Mouse (Mus musculus): ENCODE data around the gene Pam. TPM values are rescaled to one million over a fixed set of nuclear protein-coding genes. Genes with fewer than 3 reads are reported as not detected.

The Pam gene
- polyA plus RNA-seq, 1 experiment, result 67.3 TPM

DNA sequence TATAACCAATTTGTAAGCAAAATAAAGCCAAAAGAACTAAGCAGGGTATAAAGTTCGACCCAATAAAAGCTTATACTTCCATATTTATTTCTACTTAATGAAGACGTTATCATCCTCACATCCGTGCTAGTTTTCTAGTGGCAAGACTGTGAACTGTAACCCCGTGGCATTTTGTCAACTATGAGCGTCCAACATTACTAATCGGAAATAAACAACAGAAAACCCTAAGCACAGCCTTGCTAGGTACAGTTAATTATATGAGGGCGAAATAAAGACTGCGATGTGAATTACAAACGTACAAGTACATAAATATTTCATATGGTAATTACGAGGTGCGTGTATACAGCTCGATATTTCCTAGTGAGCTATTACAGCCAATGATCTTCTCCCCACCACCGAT is 119.4 kb downstream of the Pam start:
- Histone ChIP-seq H3K4me3 (ENCODE audit: control insufficient read depth, insufficient read depth, low read length) (no peak overlapping the region), H3K4me1 (replicated peaks; ENCODE audit: control insufficient read depth, insufficient read depth, low read length) (no peaks in the 10 kb centered on the region; the same call in 1 of the 2 replicates), H3K36me3 (ENCODE audit: control insufficient read depth, insufficient read depth, low read length) (no peaks in the 10 kb centered on the region), H3K27me3 (ENCODE audit: control insufficient read depth, insufficient read depth, low read length) (peaks cover 5% of the 10 kb centered on the region; the same call in 1 of the 2 replicates), H3K27ac (ENCODE audit: control insufficient read depth, insufficient read depth, low read length) (no peak overlapping the region)
- no peak for TF ChIP-seq POLR2A (IDR thresholded peaks at IDR 0.05; ENCODE audit: control insufficient read depth, extremely low read depth, insufficient read depth, low read length, poor library complexity)
- no peak for DNase-seq
- WGBS, result 90% methylated on average over 13 of the region's 13 CpGs

DNA sequence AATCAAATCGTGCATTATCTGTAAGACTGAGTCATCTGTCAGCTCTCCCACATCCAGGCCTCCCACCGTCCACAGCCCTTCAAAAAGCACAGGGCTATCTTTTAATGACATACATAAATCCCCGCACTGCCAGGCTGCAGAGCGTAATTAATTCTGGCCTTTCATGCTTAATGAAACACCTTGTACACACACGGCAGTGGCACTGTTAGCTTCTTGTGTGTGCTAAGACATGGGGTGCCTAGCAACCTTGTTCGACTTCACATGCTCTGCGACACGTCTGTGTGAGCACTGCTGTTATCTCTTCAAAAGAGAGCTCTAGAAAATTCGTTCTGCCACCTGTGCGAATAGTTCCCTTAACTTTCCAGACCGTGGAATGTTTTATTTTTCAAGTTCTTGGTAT is 120.5 kb downstream of the Pam start:
- Histone ChIP-seq H3K36me3 (ENCODE audit: control insufficient read depth, insufficient read depth, low read length) (no peaks in the 10 kb centered on the region), H3K27ac (ENCODE audit: control insufficient read depth, insufficient read depth, low read length) (no peak overlapping the region), H3K4me1 (replicated peaks; ENCODE audit: control insufficient read depth, insufficient read depth, low read length) (no peaks in the 10 kb centered on the region; the same call in 1 of the 2 replicates), H3K27me3 (ENCODE audit: control insufficient read depth, insufficient read depth, low read length) (peaks cover 5% of the 10 kb centered on the region; the same call in 1 of the 2 replicates), H3K4me3 (ENCODE audit: control insufficient read depth, insufficient read depth, low read length) (no peak overlapping the region)
- TF ChIP-seq POLR2A (IDR thresholded peaks at IDR 0.05; ENCODE audit: control insufficient read depth, extremely low read depth, insufficient read depth, low read length, poor library complexity) (no peak), CTCF (IDR thresholded peaks at IDR 0.05; ENCODE audit: borderline replicate concordance, control insufficient read depth, extremely low read depth, insufficient read depth, low read length, poor library complexity) (no peak)
- no peak for DNase-seq
- 89% methylated on average over 11 of the region's 11 CpGs for WGBS

DNA sequence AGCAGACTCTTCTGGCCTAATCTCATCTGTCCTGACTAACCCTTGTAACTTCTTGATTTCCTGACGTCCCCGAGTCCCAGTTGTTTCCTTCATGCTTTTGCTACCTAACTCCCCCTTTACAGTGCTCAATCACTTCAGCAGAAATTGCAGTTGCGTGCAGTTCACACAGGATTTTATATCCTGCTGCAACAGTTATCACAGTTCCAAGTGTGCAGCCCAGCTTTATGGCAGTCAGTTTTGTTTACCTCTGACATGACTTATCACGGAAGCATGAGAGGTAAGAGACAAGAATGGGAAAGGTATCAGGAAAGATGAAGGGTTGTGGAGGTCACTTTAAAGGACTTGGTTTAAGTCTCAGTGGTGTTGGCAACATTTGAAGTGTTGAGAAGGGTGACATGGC is 125.7 kb downstream of the Pam start:
- 95% methylated on average over 4 of the region's 4 CpGs for WGBS
- DNase-seq, result no peak
- Histone ChIP-seq H3K27me3 (ENCODE audit: control insufficient read depth, insufficient read depth, low read length) (no peaks in the 10 kb centered on the region), H3K36me3 (ENCODE audit: control insufficient read depth, insufficient read depth, low read length) (no peaks in the 10 kb centered on the region), H3K27ac (ENCODE audit: control insufficient read depth, insufficient read depth, low read length) (no peak overlapping the region), H3K4me3 (ENCODE audit: control insufficient read depth, insufficient read depth, low read length) (no peak overlapping the region), H3K4me1 (replicated peaks; ENCODE audit: control insufficient read depth, insufficient read depth, low read length) (no peaks in the 10 kb centered on the region)
- TF ChIP-seq CTCF (IDR thresholded peaks at IDR 0.05; ENCODE audit: borderline replicate concordance, control insufficient read depth, extremely low read depth, insufficient read depth, low read length, poor library complexity), result no peak
- no peak for TF ChIP-seq POLR2A (IDR thresholded peaks at IDR 0.05; ENCODE audit: control insufficient read depth, extremely low read depth, insufficient read depth, low read length, poor library complexity)

DNA sequence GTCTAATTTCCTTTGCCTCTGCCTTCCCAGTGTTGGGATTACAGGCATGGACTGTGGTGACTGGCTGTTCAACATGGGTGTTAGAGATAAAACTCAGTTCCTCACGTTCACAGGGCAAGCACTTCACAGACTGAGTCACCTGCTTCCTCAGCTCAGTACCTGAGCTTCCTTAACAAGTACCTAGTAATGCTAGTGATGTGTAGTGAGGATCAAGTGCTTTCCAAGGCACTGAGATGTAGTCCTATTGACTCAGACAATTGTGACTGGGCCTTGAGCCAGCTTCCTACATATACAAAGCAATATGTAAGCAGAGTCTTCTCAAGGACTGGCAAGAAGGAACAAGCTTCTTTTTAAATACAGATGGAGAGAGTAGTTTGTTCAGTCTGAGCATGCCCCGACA is 131.7 kb downstream of the Pam start:
- Histone ChIP-seq H3K27me3 (ENCODE audit: control insufficient read depth, insufficient read depth, low read length) (no peaks in the 10 kb centered on the region), H3K4me1 (replicated peaks; ENCODE audit: control insufficient read depth, insufficient read depth, low read length) (no peaks in the 10 kb centered on the region; the same call in 1 of the 2 replicates), H3K27ac (ENCODE audit: control insufficient read depth, insufficient read depth, low read length) (no peak overlapping the region), H3K4me3 (ENCODE audit: control insufficient read depth, insufficient read depth, low read length) (no peak overlapping the region), H3K36me3 (ENCODE audit: control insufficient read depth, insufficient read depth, low read length) (no peaks in the 10 kb centered on the region)
- WGBS, result 86% methylated on average over 2 of the region's 2 CpGs
- no peak for TF ChIP-seq CTCF (IDR thresholded peaks at IDR 0.05; ENCODE audit: borderline replicate concordance, control insufficient read depth, extremely low read depth, insufficient read depth, low read length, poor library complexity)
- TF ChIP-seq POLR2A (IDR thresholded peaks at IDR 0.05; ENCODE audit: control insufficient read depth, extremely low read depth, insufficient read depth, low read length, poor library complexity), result no peak
- no peak for DNase-seq

DNA sequence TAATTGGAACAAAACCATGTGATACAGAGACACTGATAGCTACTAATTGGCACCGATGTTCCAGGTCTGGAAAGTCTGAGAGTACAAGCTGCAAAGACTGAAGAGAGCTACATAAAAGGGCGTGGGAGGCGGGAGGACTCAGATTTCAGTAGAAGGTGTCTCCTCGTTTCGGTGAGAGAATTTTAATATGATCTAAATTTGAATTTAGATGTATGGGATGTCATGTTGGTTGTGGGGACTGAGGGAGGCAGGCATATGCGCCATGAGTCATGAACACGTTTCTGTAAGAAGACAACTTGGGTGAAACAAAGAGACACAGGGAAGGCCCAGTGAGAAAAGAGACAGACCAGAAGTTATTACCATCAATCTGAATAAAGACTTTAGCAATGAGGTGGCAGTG is 133.3 kb downstream of the Pam start:
- TF ChIP-seq CTCF (IDR thresholded peaks at IDR 0.05; ENCODE audit: borderline replicate concordance, control insufficient read depth, extremely low read depth, insufficient read depth, low read length, poor library complexity) (no peak), POLR2A (IDR thresholded peaks at IDR 0.05; ENCODE audit: control insufficient read depth, extremely low read depth, insufficient read depth, low read length, poor library complexity) (no peak)
- no peak overlapping the region for H3K27ac ChIP-seq (ENCODE audit: control insufficient read depth, insufficient read depth, low read length)
- DNase-seq, result no peak
- no peak overlapping the region for H3K4me3 ChIP-seq (ENCODE audit: control insufficient read depth, insufficient read depth, low read length)
- H3K4me1 ChIP-seq (replicated peaks; ENCODE audit: control insufficient read depth, insufficient read depth, low read length), result no peaks in the 10 kb centered on the region; the same call in 1 of the 2 replicates
- H3K27me3 ChIP-seq (ENCODE audit: control insufficient read depth, insufficient read depth, low read length), result no peaks in the 10 kb centered on the region
- 96% methylated on average over 7 of the region's 7 CpGs for WGBS
- no peaks in the 10 kb centered on the region for H3K36me3 ChIP-seq (ENCODE audit: control insufficient read depth, insufficient read depth, low read length)

DNA sequence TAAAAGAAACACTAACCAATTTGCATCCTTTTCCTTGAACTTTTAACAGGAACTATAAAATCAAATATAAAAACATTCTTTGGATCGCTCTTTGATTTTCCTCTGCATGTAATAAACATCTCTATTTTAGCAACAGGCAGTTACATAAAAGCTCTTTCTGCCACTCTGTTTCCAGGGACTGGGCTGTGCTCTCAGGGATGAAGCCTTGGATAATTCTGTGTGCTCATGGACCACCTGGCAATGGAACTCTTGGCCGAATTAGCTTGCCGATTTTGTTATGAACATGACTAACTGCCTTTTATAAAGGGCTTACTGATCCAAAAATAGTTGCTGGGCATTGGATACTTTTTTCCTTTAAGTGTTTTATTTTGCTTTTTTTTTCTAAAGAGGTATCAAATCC is 134.8 kb downstream of the Pam start:
- DNase-seq, result no peak
- no peaks in the 10 kb centered on the region for H3K27me3 ChIP-seq (ENCODE audit: control insufficient read depth, insufficient read depth, low read length)
- no peak for TF ChIP-seq CTCF (IDR thresholded peaks at IDR 0.05; ENCODE audit: borderline replicate concordance, control insufficient read depth, extremely low read depth, insufficient read depth, low read length, poor library complexity)
- TF ChIP-seq POLR2A (IDR thresholded peaks at IDR 0.05; ENCODE audit: control insufficient read depth, extremely low read depth, insufficient read depth, low read length, poor library complexity), result no peak
- H3K4me3 ChIP-seq (ENCODE audit: control insufficient read depth, insufficient read depth, low read length), result no peak overlapping the region
- no peaks in the 10 kb centered on the region for H3K36me3 ChIP-seq (ENCODE audit: control insufficient read depth, insufficient read depth, low read length)
- no peaks in the 10 kb centered on the region; the same call in 1 of the 2 replicates for H3K4me1 ChIP-seq (replicated peaks; ENCODE audit: control insufficient read depth, insufficient read depth, low read length)
- H3K27ac ChIP-seq (ENCODE audit: control insufficient read depth, insufficient read depth, low read length), result no peak overlapping the region
- 94% methylated on average over 3 of the region's 3 CpGs for WGBS

DNA sequence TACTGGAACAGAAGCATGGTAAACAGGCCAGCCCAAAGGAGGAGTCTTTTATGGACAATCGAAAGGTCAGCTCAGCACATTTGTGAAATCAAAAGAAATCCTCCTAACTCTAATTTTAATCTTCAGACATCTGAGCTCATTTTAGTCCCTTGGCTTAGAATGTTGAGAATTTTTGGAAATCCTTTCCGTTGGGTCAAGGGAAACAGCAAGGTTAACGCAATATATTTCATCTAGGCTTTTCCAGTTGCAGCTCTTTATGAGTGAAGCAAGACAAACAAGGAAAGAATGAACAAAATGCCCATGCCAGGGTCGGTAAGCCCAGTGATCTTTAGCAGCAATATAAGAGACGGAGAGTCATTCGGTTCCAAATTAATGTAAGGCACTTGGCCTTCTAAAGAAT is 135.3 kb downstream of the Pam start:
- WGBS, result 97% methylated on average over 6 of the region's 6 CpGs
- DNase-seq, result no peak
- Histone ChIP-seq H3K27ac (ENCODE audit: control insufficient read depth, insufficient read depth, low read length) (no peak overlapping the region), H3K36me3 (ENCODE audit: control insufficient read depth, insufficient read depth, low read length) (no peaks in the 10 kb centered on the region), H3K4me1 (replicated peaks; ENCODE audit: control insufficient read depth, insufficient read depth, low read length) (no peaks in the 10 kb centered on the region; the same call in 1 of the 2 replicates), H3K27me3 (ENCODE audit: control insufficient read depth, insufficient read depth, low read length) (no peaks in the 10 kb centered on the region), H3K4me3 (ENCODE audit: control insufficient read depth, insufficient read depth, low read length) (no peak overlapping the region)
- TF ChIP-seq POLR2A (IDR thresholded peaks at IDR 0.05; ENCODE audit: control insufficient read depth, extremely low read depth, insufficient read depth, low read length, poor library complexity), result no peak
- TF ChIP-seq CTCF (IDR thresholded peaks at IDR 0.05; ENCODE audit: borderline replicate concordance, control insufficient read depth, extremely low read depth, insufficient read depth, low read length, poor library complexity), result no peak

All from thymus, adult 2 months (tissue).